Mouse (Mus musculus) right cerebral cortex, adult 2 months (tissue): ENCODE data around the gene Btf3l4.

ENCODE experiments used
- DNase-seq, 2 experiments: peaks; one replicate each; pipeline ENCODE4 v3.0.0; 2021 to 2022; ENCODE audit warnings: low spot score in 2 of 2

Gene Btf3l4

GRCm38 (mm10) chr4:108832916-108833827, at the start of gene Btf3l4:
Gene Btf3l4 (minus strand): TSS chr4:108833614.
- peak; percentile 84 to 89 for DNase-seq

- DNase-seq: peak; percentile 48 to 59
These were observed 45.8 kb upstream of the Btf3l4 start, which contains the start of gene Rab3b for GRCm38 (mm10) chr4:108878963-108879822. Gene Rab3b (plus strand): TSS chr4:108879063.

GRCm38 (mm10) chr4:108877901-108878300, 44.5 kb upstream of the Btf3l4 start:
- DNase-seq: no peak

DNA sequence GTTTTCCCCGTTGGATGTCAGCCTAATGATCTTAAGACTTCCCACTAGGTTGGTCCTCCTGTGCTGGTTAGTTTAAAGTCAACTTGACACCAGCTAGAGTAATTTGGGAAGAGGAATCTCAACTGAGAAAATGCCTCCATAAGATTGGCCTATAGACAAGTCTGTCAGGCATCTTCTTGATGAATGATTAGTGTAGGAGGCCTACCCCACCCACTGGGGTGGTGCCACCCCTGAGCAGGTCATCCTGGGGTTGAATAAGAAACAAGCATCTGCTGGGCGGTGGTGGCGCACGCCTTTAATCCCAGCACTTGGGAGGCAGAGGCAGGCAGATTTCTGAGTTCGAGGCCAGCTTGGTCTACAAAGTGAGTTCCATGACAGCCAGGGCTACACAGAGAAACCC, 40.3 kb upstream of the Btf3l4 start:
- no peak for DNase-seq

DNA sequence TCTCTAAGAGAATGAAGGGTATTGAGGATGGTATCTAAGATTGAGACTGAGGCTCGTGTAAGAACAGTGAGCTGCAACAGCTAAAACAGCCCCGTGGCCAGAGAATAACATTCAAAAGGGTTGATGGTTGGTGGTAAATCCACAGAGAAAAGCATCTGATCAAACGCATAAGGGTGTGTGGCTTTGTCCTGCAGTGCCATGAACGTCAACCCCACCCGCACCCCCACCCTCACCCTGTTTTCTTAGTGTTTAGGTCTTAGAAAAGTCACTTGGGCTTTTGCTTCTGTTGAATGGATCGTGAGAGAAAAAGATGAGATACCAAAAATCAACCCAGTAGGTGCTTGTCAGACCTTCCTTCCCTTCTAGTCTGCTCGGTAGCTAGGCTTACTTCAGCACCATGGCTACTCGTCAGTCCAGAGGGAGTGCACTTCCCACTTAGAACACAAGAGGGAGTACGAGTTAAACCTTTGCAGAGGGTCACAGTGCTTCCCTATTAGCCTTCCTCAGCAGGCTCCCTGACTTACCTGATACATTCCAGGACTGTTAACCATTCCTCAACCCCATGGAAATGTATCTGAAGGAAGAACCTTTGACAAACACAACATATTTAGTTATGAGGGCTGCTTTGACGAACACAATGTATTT, 36.4 kb upstream of the Btf3l4 start:
- peak; percentile 95 to 98 for DNase-seq

DNA sequence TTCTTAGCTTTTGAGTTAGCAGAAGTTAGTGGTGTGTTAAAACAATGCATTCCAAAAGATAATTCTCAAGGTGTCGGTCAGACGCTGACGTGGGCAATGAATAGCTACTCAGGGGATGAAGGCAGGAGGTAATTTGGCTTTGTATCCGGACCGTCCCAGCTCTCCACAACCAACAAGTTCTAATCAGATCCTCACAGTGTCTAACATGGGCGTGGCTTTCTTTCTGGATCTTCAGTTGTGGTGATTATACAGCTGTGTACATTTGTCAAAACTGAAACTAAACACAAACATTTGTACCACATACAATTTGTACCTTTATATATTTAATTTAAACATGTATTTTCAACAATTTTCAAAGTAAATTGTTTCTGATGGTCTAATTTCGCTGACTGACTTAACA, 33.4 kb upstream of the Btf3l4 start:
- DNase-seq: no peak

DNA sequence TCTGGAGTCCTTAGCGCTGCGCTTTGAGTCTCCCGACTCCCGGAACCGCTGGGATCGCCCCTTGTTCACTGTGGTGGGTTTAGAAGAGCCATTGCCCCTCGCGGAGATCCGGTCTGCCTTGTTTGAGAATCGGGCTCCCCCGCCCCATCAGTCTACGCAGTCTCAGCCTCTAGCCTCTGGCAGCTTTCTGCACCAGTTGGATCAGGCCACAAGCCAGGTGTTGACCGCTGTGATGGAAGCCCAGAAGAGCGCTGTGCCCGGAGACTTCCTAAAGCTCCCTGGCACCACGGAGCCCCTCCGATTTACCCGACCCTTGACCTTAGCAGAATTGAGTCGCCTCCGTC, 15.1 kb upstream of the Btf3l4 start, which contains the start of gene A730015C16Rik:
TSS of gene A730015C16Rik (minus strand) at position 115 of the 344 bp plus-strand sequence.
- peak in 1 of 2 experiments; percentile 27 for DNase-seq

- DNase-seq: peak; percentile 85 to 87
These were observed 14.5 kb upstream of the Btf3l4 start, which contains the start of gene Kti12 for GRCm38 (mm10) chr4:108847715-108848504. Gene Kti12 (plus strand): TSS chr4:108847785.

DNA sequence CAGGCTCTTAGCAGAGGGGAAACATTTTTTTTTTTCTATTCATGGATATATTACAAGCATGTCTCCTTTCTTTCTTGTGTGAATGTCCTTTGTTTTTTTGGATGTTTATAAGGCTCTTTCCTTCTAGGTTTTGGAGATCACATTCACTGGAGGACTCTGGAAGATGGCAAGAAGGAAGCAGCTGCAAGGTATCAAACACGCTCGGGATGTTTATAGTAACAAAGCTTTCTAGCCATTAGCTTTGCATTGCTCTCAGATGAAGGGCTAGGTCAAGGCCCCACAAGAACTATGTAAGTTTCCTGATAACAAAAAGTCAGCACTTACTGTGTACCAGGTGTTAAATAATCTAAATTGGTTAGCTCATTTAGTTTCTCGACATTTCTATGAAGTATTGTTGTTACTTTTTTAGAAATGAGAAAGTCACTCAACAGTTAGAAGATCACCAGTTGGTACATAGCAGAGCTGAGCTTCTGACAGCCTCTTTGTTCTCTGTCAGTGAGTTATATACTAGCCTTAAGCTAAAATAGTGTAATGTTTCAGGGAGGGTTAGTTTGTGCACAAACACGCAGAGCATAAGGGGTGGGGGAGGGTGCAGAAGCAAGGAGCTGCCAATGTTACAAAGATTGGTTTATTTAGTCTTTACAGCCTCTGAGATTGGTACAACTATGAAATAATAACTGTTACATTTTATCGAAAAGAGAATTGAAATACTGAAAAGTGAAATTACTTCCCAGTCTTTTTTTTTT, 12.6 kb upstream of the Btf3l4 start:
- DNase-seq: no peak

DNA sequence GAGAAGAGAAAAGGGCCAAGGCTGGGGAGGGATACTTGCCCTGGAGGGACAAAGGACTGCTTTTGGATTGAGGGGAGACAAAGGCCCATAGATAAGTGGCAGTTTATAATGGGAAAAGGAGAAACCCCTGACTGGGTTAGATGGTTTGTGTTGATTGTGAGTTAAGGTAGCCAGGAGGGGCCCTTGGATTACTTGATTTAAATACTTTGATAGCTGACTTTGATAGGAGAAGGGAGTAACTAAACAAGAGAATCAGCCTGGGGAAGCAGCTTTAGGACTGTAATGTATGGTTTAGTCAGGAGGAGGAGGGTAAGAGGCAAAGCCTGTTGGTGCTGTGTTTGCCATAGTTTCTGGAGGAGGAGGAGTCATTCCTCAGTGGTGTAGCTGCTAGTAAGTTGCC, 9.9 kb upstream of the Btf3l4 start:
- no peak for DNase-seq

DNA sequence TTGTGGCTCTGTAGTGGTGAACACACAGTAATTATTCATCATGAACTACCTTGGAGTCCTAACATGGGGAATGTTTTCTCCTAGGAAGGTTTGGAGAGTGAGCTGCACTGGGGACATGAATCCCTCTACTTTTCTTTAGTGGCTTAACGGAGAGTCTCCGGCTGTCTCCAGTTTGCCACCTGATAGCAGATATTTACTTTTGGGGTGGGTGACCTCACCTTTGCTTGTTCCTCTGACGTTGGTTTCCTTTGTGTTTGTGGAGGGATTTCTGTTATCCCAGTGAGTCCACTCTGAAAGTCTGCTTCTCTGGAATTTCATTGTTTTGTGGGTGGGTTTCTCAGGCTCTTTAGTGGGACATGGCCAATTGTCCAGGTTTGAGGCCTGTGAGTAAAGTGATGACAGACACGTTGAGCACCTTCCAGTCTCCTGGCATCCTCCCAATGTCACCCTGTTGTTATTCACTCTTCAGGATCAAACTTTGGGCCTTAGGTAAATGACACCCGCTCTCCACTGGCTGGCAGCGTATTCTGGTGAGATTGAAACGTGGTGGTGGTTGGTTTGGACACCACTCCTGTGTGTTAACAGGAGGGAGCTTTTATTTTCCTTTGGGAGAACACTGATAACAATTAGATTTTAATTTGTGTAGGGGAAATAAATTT, 8.6 kb upstream of the Btf3l4 start:
- DNase-seq: no peak

- peak; percentile 21 to 50 for DNase-seq
These were observed 4.6 kb upstream of the Btf3l4 start for GRCm38 (mm10) chr4:108838031-108838430.

DNA sequence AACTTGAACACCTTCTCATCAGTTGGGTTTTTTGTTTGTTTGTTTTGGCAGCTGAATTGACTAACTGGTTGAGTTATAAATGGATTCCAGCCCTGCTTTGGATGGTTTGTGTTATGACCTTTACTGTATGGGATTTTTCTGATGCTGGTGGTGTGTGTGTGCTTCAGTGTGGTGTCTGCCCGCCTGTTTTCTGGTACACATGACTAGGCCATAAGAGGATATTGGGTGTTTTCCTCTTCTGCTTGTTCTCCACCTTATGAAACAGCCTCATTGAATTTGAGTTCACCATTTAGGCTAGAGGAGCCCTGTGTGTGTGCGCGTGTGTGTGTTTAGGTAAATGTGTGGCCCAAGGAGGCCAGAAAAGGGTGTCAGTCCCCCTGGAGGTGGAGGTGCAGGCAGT, 2.1 kb upstream of the Btf3l4 start:
- DNase-seq: no peak

DNA sequence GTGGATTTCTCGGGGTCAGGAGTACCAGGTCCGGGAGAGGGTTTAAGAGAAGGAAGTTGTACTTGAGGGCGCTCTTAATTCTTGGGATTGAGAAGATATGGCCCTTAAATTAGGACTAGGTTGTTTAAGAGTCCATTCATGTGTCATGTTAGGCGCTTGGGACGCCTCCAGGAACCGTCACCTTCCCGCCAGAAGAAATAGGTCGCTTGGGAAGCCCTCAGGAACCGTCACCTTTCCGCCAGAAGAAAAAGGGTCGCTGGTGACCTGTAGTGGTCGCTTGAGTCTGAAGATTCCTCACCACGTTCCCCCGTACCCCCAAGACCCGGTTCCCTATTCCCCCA, 1.5 kb upstream of the Btf3l4 start:
- no peak for DNase-seq

GRCm38 (mm10) chr4:108834115-108834970, 929 bp upstream of the Btf3l4 start, which contains the start of gene Txndc12:
Gene Txndc12 (plus strand): TSS chr4:108834601.
- DNase-seq: peak; percentile 79 to 88

DNA sequence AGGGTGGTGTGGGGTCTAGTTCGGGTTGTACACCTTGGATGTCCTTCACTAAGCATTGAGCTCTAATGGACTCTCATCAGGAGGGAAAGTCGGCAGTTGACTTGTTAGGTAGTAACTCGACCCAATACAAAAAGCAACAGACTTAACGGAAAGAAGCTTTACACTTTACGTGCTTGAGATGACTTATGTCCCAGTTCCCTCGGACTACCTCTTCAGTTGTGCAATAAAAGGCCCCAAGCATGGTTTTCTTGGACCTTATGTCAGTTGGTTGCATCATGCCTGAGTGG, 357 bp upstream of the Btf3l4 start:
- DNase-seq: no peak

- no peak for DNase-seq
These were observed 2.7 kb downstream of the Btf3l4 start for GRCm38 (mm10) chr4:108830698-108831097.

- no peak for DNase-seq
These were observed 6.8 kb downstream of the Btf3l4 start for GRCm38 (mm10) chr4:108826643-108827042.

GRCm38 (mm10) chr4:108826096-108826495, 7.3 kb downstream of the Btf3l4 start:
- DNase-seq: no peak
